Mouse (Mus musculus) intestine, postnatal 0 days (tissue): ENCODE measurements around the gene Hbq1b. TPM values are rescaled to one million over a fixed set of nuclear protein-coding genes. Genes with fewer than 3 reads are reported as not detected.

Experiments
- ATAC-seq: fragments of 200-750 bp; cut with Nextera tagmentation; 2 replicates; pipeline ENCODE4 v1.8.0; 2017; ENCODE audit warnings: mild to moderate bottlenecking, moderate TSS enrichment, moderate library complexity
- H3K27ac ChIP-seq: fragments of 300-500 bp; sonication (generic); 2 replicates; pipeline ENCODE4 v1.5.1; 2014; ENCODE audit warnings: mild to moderate bottlenecking, low read depth, low read length, moderate library complexity
- H3K27me3 ChIP-seq: fragments of 300-500 bp; sonication (generic); replicated peaks from 2 replicates; pipeline ENCODE4 v1.6.1; 2014; ENCODE audit warnings: low read length, mixed read lengths; ENCODE audit not compliant: control insufficient read depth, insufficient read depth
- H3K36me3 ChIP-seq: fragments of 300-500 bp; sonication (generic); 2 replicates; pipeline ENCODE4 v1.6.1; 2014; ENCODE audit warnings: mild to moderate bottlenecking, moderate library complexity; ENCODE audit not compliant: control insufficient read depth, insufficient read depth
- H3K4me1 ChIP-seq: fragments of 300-500 bp; sonication (generic); replicated peaks from 2 replicates; pipeline ENCODE4 v1.6.1; 2014; ENCODE audit warnings: antibody characterized with exemption, low read length, mixed read lengths; ENCODE audit not compliant: control insufficient read depth, insufficient read depth
- H3K4me2 ChIP-seq: fragments of 300-500 bp; sonication (generic); replicated peaks from 2 replicates; pipeline ENCODE4 v1.6.1; 2014; ENCODE audit warnings: low read depth, mild to moderate bottlenecking, moderate library complexity
- H3K4me3 ChIP-seq: fragments of 300-500 bp; sonication (generic); 2 replicates; pipeline ENCODE4 v1.5.1; 2014; ENCODE audit warnings: low read depth, low read length
- H3K9ac ChIP-seq: fragments of 300-500 bp; sonication (generic); 2 replicates; pipeline ENCODE4 v1.6.1; 2014; ENCODE audit warnings: mild to moderate bottlenecking, low read depth, low read length
- H3K9me3 ChIP-seq: fragments of 300-500 bp; sonication (generic); 2 replicates; pipeline ENCODE4 v1.6.1; 2016; ENCODE audit warnings: mixed run types; ENCODE audit not compliant: control insufficient read depth
- CTCF ChIP-seq: sonication (generic); IDR thresholded peaks from 2 replicates; pipeline ENCODE4 v1.5.1; 2016; ENCODE audit warnings: low read depth, mild to moderate bottlenecking, control low read depth, antibody characterized with exemption, moderate library complexity
- WGBS: fragments of 180-500 bp; shearing (Covaris S2); extraction: QIAGEN DNeasy Blood & Tissue Kit; methylation state at CpG from one replicate; pipeline ENCODE4 v1.1.7; 2014; 5-methylcytosine and 5-hydroxymethylcytosine counted together
- polyA plus RNA-seq: library from polyadenylated mRNA; unstranded; fragments of >200 nt; fragmentation: Nextera tagmentation; extraction: Ambion mirVana; gene quantifications from 2 replicates; pipeline ENCODE4 v1.2.1, GENCODE M21; 2015

Hbq1b gene
- polyA plus RNA-seq, 1 experiment from 2014 or later, result not detected

DNA sequence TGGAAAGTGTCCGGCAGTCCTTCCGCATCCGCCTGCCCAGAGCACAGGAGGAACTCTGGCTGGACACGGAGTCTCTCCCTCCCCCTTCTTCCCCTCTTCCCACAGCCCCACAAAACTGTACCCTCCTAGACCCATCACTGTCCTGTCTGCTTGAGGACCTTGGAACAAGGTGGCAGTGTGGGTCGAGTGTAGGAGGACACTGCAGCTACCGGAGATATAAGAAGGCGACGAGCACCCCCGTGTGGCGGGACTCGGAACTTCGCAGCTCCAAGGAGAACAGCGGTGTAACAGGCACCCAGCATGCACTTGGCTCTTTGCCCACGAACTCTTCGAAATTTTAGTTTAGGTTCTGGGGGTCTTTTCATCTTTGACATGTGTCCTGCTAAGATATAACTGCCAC, 37.8 kb downstream of the Hbq1b start:
- Histone ChIP-seq H3K4me3 (peak overlapping the region; percentile 21; the same call in 1 of the 2 replicates), H3K27me3 (no peaks in the 10 kb centered on the region), H3K9ac (0 out of 2 replicates have a peak overlapping the region, but pooled peaks have one; percentile 3), H3K4me1 (no peaks in the 10 kb centered on the region), H3K4me2 (peak overlapping the region; percentile 59), H3K9me3 (no peaks in the 10 kb centered on the region), H3K36me3 (no peaks in the 10 kb centered on the region), H3K27ac (no peak overlapping the region)
- peak; percentile 72 for ATAC-seq
- WGBS, result 14% methylated on average over 15 of the region's 15 CpGs
- peak; percentile 93 for TF ChIP-seq CTCF

DNA sequence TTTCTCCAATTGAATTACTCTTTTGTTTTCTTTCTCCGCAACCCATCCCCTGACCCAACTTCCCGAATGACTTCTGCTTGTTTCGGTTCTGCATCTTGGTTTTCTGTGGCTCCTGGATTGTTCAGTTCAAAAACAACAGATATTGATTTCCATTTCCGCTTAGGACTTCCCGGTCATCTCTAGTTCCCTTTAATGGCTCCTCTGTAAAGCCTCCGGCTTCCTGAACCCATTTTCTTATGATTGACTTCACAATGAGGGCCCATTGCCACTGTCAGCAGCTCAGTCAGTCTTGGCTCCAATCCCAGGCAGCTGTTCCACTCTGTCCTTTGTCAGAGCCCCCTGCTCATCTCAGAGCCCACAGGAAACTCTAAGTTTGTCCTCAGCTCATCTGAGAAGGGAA, 44.3 kb downstream of the Hbq1b start:
- TF ChIP-seq CTCF, result no peak
- no peaks in the 10 kb centered on the region for H3K27me3 ChIP-seq
- no peaks in the 10 kb centered on the region for H3K4me1 ChIP-seq
- no peak overlapping the region for H3K27ac ChIP-seq
- no peaks in the 10 kb centered on the region for H3K36me3 ChIP-seq
- no peak overlapping the region for H3K9ac ChIP-seq
- H3K4me2 ChIP-seq, result no peak overlapping the region
- 53% methylated on average over 6 of the region's 6 CpGs for WGBS
- ATAC-seq, result no peak
- no peaks in the 10 kb centered on the region for H3K9me3 ChIP-seq
- H3K4me3 ChIP-seq, result no peak overlapping the region

DNA sequence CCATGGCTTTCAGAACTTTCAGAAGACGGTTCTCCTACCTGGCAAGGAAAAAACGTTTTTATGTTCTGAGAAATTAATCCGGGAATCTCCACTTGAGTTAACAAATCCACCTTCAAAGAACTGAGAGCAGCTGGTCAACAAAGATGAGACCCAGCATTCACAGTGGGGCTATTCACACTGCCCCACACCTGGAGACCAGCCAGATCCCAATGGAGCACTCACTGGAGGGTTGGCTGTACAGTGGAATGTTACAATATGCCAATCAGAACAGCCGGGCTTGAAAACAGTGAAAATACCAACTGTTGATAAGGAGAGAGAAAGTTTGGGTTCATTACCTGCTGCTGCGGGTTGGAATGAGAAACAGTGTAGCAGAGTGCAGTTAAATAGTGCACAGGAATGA, 45.1 kb downstream of the Hbq1b start:
- 49% methylated on average over 5 of the region's 5 CpGs for WGBS
- Histone ChIP-seq H3K9me3 (no peaks in the 10 kb centered on the region), H3K4me1 (no peaks in the 10 kb centered on the region), H3K9ac (no peak overlapping the region), H3K36me3 (no peaks in the 10 kb centered on the region), H3K27ac (no peak overlapping the region), H3K27me3 (no peaks in the 10 kb centered on the region), H3K4me2 (no peak overlapping the region), H3K4me3 (no peak overlapping the region)
- TF ChIP-seq CTCF, result no peak
- ATAC-seq, result no peak

DNA sequence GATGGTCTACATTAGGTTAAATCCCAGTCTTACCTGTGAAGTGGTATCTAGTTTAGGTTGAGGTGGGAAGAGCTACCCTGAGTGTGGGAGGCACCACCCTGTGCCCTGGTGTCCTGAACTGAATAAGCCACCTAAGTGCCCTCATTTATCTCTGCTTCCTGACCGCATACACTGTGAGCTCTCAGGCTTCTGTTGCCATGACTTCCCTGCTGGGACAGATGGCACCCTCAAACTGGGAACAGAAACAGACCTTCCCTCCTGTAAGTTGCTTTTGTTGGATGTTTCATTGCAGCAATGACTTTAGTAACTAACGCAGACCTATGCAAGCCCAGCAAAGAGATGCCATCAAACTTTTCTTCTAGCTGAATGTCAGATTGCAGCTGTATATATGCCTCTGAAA, 46.5 kb downstream of the Hbq1b start:
- H3K27ac ChIP-seq, result no peak overlapping the region
- H3K4me2 ChIP-seq, result no peak overlapping the region
- 76% methylated on average over 2 of the region's 2 CpGs for WGBS
- H3K36me3 ChIP-seq, result no peaks in the 10 kb centered on the region
- no peaks in the 10 kb centered on the region for H3K27me3 ChIP-seq
- no peaks in the 10 kb centered on the region for H3K4me1 ChIP-seq
- 0 out of 2 replicates have a peak, but pooled peaks cover 3% of the 10 kb centered on the region for H3K9me3 ChIP-seq
- TF ChIP-seq CTCF, result no peak
- no peak overlapping the region for H3K4me3 ChIP-seq
- ATAC-seq, result no peak
- H3K9ac ChIP-seq, result no peak overlapping the region

DNA sequence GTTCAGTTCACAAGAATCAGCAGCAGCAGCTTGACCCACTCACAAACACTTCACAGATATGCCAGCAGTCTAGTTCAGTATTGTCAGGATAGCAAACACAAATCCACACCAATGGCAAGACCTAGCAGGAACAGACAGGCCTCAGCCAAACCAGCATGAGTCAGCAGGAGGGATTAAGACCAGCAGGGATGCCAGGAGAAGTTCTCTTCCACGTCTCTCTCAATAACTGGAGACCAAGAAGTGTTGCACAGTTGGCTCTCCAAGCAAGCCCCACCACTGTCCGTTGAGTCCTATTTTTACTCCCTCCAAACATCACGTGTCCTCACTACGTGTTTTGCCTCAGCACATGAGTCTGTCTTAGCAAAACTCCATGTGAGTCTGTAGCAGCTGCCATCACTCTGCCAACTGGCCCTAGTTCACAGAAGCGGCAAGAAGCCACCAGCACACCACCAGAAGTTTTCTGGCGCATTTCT, 49.7 kb downstream of the Hbq1b start:
- no peak overlapping the region for H3K4me3 ChIP-seq
- no peak overlapping the region for H3K27ac ChIP-seq
- no peaks in the 10 kb centered on the region for H3K27me3 ChIP-seq
- WGBS, result 93% methylated on average over 6 of the region's 6 CpGs
- no peak overlapping the region for H3K4me2 ChIP-seq
- H3K9me3 ChIP-seq, result 0 out of 2 replicates have a peak, but pooled peaks cover 3% of the 10 kb centered on the region
- no peak for ATAC-seq
- no peaks in the 10 kb centered on the region for H3K36me3 ChIP-seq
- no peaks in the 10 kb centered on the region; the same call in 1 of the 2 replicates for H3K4me1 ChIP-seq
- TF ChIP-seq CTCF, result no peak
- H3K9ac ChIP-seq, result no peak overlapping the region

Other genes starting within 250 kb of the Hbq1b start
- gene Il9r, start 86.7 kb upstream of the Hbq1b start, polyA plus RNA-seq, result not detected in 2 replicates
- gene Snrnp25, start 81.5 kb upstream of the Hbq1b start, polyA plus RNA-seq, result 27.0 and 28.0 TPM in 2 replicates
- gene Rhbdf1, start 64.7 kb upstream of the Hbq1b start, polyA plus RNA-seq, result 20.7 and 26.1 TPM in 2 replicates
- 19.2 and 20.9 TPM in 2 replicates for gene Mpg, start 60.5 kb upstream of the Hbq1b start, polyA plus RNA-seq
- 19.8 and 20.7 TPM in 2 replicates for gene Nprl3, start 19.3 kb upstream of the Hbq1b start, polyA plus RNA-seq
- gene Hba-x, start 10.6 kb upstream of the Hbq1b start, polyA plus RNA-seq, result 0.23 TPM in 1 of 2 replicates, not detected in the other
- 405 and 624 TPM in 2 replicates for gene Hba-a1, start 3.5 kb upstream of the Hbq1b start, polyA plus RNA-seq
- 860 and 1,295 TPM in 2 replicates for gene Hba-a2, start 9.5 kb downstream of the Hbq1b start, polyA plus RNA-seq
- 0.21 TPM in 1 of 2 replicates, not detected in the other for gene Hbq1a, start 13.1 kb downstream of the Hbq1b start, polyA plus RNA-seq
- gene Sh3pxd2b, start 60.9 kb downstream of the Hbq1b start, polyA plus RNA-seq, result 3.2 TPM in 2 replicates
- 7.1 and 7.9 TPM in 2 replicates for gene Ubtd2, start 168.4 kb downstream of the Hbq1b start, polyA plus RNA-seq
- gene Efcab9, start 245.1 kb downstream of the Hbq1b start, polyA plus RNA-seq, result 0.21 and 0.58 TPM in 2 replicates
- gene Stk10, start 246.3 kb downstream of the Hbq1b start, polyA plus RNA-seq, result 2.6 and 2.7 TPM in 2 replicates